Mouse (Mus musculus) midbrain, embryonic 11.5 days (tissue): ENCODE results near the gene Mta1. TPM values are rescaled to one million over a fixed set of nuclear protein-coding genes. Genes with fewer than 3 reads are reported as not detected.
A peak's percentile ranks its signal among the peaks of the same experiment; 100 is the strongest.

ENCODE experiments used
- ATAC-seq: fragments of 200-750 bp; cut with Nextera tagmentation; 2 replicates; pipeline ENCODE4 v1.8.0; 2017; ENCODE audit warnings: moderate TSS enrichment, moderate library complexity; ENCODE audit not compliant: low FRiP score
- DNase-seq: peaks from one replicate; pipeline ENCODE4 v3.0.0; 2015; ENCODE audit warnings: low spot score; ENCODE audit errors: missing footprints
- H3K27ac ChIP-seq: fragments of 300-500 bp; sonication (generic); 2 replicates; pipeline ENCODE4 v1.5.1; 2014; ENCODE audit warnings: low read depth, low read length
- H3K27me3 ChIP-seq: fragments of 300-500 bp; sonication (generic); 2 replicates; pipeline ENCODE4 v1.6.1; 2014; ENCODE audit warnings: mild to moderate bottlenecking, low read length, moderate library complexity, mixed read lengths; ENCODE audit not compliant: control insufficient read depth, insufficient read depth
- H3K36me3 ChIP-seq: fragments of 300-500 bp; sonication (generic); 2 replicates; pipeline ENCODE4 v1.6.1; 2014; ENCODE audit warnings: mild to moderate bottlenecking, low read length, moderate library complexity, mixed read lengths; ENCODE audit not compliant: control insufficient read depth, insufficient read depth
- H3K4me1 ChIP-seq: fragments of 300-500 bp; sonication (generic); 2 replicates; pipeline ENCODE4 v1.6.1; 2014; ENCODE audit warnings: low read length; ENCODE audit not compliant: control insufficient read depth, insufficient read depth
- H3K4me2 ChIP-seq: fragments of 300-500 bp; sonication (generic); 2 replicates; pipeline ENCODE4 v1.6.1; 2014; ENCODE audit warnings: mild to moderate bottlenecking, moderate library complexity
- H3K4me3 ChIP-seq: fragments of 300-500 bp; sonication (generic); 2 replicates; pipeline ENCODE4 v1.5.1; 2014; ENCODE audit warnings: low read depth, low read length
- H3K9ac ChIP-seq: fragments of 300-500 bp; sonication (generic); 2 replicates; pipeline ENCODE4 v1.6.1; 2014; ENCODE audit warnings: low read length
- H3K9me3 ChIP-seq: fragments of 300-500 bp; sonication (generic); 2 replicates; pipeline ENCODE4 v1.6.1; 2016; ENCODE audit warnings: low read length; ENCODE audit not compliant: control insufficient read depth
- WGBS: fragments of 180-500 bp; shearing (Covaris S2); extraction: QIAGEN DNeasy Blood & Tissue Kit; methylation state at CpG from one replicate; pipeline ENCODE4 v1.1.7; 2014; 5-methylcytosine and 5-hydroxymethylcytosine counted together
- polyA plus RNA-seq: library from polyadenylated mRNA; unstranded; fragments of >200 nt; fragmentation: Nextera tagmentation; extraction: Ambion mirVana; gene quantifications from 2 replicates; pipeline ENCODE4 v1.2.1, GENCODE M21; 2014

Mta1 gene
- polyA plus RNA-seq, 1 experiment from 2014 or later, result 21.4 TPM

DNA sequence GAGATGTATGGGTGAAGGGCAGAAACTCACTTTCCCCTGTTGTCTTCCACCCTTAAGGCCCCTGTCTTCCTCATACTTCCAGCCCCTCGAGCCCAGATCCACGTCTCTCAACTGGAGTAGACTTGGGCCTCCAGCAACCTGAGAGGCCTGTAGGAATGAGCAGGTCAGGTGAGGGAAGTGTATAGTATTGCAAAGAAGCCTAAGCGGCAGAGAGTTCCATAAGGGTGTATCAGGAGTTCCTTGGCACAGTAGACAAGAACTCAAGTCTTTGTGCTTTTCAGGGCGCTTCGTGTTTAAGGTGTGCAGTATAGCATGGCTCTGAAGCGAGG lies 56.6 kb downstream of the Mta1 start:
- Histone ChIP-seq H3K27me3 (peaks cover 13% of the 10 kb centered on the region; the same call in 1 of the 2 replicates), H3K36me3 (no peaks in the 10 kb centered on the region), H3K4me3 (peak overlapping the region; percentile 25; the same call in 1 of the 2 replicates), H3K9me3 (no peaks in the 10 kb centered on the region), H3K4me2 (peak overlapping the region; percentile 64), H3K27ac (no peak overlapping the region), H3K9ac (peak overlapping the region; percentile 71), H3K4me1 (peaks cover 23% of the 10 kb centered on the region)
- ATAC-seq (no peak), DNase-seq (no peak)
- WGBS, result 82% methylated on average over 6 of the region's 6 CpGs

DNA sequence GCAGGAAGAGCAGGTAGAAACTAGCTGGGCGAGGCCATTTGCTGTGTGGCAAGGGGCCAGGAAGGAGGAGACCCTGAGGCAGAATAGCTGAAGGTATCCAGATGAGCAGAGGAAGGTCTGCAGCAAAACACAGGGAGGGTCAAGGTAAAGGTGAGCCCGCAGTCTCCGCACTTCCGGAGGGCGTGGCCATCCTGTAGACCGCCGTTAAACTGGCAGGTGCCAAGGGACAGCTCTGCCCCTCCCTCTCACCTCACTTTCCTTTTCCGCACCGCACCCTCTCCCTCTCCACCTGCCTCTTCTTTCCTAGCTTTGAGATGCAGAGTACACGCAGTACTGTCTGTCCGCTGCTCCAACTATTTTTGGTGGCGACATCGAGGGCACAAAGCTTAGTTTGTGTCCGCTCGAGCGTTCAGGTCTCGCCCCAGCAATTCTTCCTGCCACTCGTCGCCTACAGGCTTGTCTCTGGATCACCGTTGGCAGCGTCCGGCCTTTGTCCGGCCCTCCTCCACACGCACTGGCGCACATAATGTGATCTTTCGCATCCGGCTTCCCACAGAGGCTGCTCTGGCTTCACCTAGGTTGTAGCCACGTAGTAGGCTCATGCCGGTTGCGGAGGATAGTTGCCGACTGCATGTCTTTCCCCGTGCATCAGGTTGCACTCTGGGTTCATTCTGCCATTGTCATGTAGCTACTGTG lies 57.1 kb downstream of the Mta1 start:
- Histone ChIP-seq H3K4me1 (peaks cover 23% of the 10 kb centered on the region), H3K4me3 (peak overlapping the region; percentile 25), H3K27ac (no peak overlapping the region; the same call in 1 of the 2 replicates), H3K27me3 (peaks cover 13% of the 10 kb centered on the region; the same call in 1 of the 2 replicates), H3K36me3 (no peaks in the 10 kb centered on the region), H3K4me2 (peak overlapping the region; percentile 64), H3K9me3 (no peaks in the 10 kb centered on the region), H3K9ac (peak overlapping the region; percentile 71)
- WGBS, result 5% methylated on average over 32 of the region's 32 CpGs
- DNase-seq (no peak), ATAC-seq (peak; percentile 8; the same call in 1 of the 2 replicates)

DNA sequence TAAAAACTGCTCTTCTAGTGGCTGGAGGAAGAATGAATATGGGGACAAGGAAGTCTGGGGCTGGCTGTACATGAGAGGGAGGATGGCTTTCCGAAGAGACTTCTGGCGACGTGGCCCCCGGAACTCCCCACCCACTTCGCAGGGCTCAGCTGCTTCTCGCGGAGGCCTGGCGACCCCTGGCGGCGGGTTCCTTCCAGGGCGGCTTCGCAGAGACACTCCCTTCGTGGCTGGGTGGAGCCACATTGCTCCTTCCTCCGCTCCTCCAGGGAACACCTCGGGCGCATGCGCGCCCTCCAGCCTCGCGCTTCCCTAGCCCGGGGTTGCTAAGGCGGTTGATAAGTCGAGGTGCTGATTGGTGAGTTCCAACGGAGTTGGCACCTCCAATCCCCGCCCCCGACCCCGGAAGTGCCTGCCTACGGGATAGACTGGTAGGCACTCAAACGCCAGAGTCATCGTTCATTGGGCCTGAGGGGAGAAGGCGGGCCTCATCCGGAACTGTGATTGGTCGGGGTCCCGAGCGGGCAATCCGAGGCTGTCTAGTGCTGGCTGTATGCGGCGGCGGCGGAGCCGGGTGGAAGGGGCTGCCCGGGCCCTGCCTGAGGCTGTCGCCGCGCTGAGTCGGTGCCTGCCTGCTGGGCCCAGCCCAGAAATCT lies 57.9 kb downstream of the Mta1 start, which contains the start of gene Tedc1:
Gene Tedc1, plus strand, starts transcription at position 535 of the 653 bp plus-strand sequence.
- H3K4me3 ChIP-seq, result peak within 1 kb of the TSS; percentile 70
- under 1% methylated on average over 45 of the region's 46 CpGs for WGBS
- no peaks in the 10 kb centered on the region for H3K36me3 ChIP-seq
- H3K4me2 ChIP-seq, result peak within 1 kb of the TSS; percentile 82
- no peaks in the 10 kb centered on the region for H3K9me3 ChIP-seq
- H3K4me1 ChIP-seq, result peaks cover 23% of the 10 kb centered on the region
- peak within 1 kb of the TSS; percentile 71 for H3K9ac ChIP-seq
- peak; percentile 100 for DNase-seq
- H3K27me3 ChIP-seq, result peaks cover 7% of the 10 kb centered on the region; the same call in 1 of the 2 replicates
- no peak within 1 kb of the TSS; the same call in 1 of the 2 replicates for H3K27ac ChIP-seq
- peak; percentile 96 for ATAC-seq

DNA sequence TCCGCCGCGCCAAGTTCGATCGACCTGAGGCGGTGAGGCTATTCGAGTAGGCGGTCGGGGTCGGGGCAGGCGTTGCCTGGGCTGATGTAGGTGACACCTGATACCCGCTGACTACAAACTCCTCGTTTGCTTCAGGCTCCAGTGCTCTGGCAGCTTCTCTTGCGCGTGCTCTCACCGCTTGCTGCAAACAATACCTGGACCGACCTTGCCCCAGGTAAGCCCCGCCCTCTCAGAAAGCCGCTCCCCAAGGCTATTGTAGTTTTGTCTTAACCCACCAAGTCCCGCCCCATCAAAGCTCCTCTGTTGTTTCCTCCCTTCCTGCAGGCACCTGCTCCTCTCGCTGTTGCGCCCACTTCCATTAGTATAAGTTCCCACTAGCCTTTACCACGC lies 58.5 kb downstream of the Mta1 start:
- H3K36me3 ChIP-seq, result no peaks in the 10 kb centered on the region
- no peak; the same call in 1 of the 2 replicates for ATAC-seq
- peak overlapping the region; percentile 82 for H3K4me2 ChIP-seq
- H3K9ac ChIP-seq, result peak overlapping the region; percentile 71
- DNase-seq, result no peak
- H3K4me1 ChIP-seq, result peaks cover 23% of the 10 kb centered on the region
- no peaks in the 10 kb centered on the region for H3K9me3 ChIP-seq
- no peak overlapping the region for H3K27ac ChIP-seq
- peak overlapping the region; percentile 70 for H3K4me3 ChIP-seq
- under 1% methylated on average over 23 of the region's 23 CpGs for WGBS
- H3K27me3 ChIP-seq, result peaks cover 6% of the 10 kb centered on the region; the same call in 1 of the 2 replicates

DNA sequence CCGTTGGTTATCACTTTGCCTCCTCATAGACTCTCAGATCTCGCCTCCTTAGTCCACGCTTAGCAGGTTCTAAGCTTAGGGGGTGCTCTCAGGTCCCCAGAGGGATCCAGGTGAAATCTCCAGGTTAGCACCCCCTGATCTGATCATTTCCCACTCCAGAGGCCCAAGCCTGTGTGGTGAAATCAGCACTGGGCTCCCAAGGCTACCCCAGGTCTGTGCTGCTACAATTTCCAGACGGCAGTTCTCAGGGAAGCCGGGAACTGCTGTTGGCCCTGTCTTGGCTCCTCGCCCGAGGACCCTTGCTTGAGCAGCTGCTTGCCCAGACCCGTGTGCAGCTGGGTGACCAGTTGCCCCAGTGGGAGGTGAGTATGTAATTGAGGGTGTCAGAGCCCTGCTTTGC lies 58.9 kb downstream of the Mta1 start:
- Histone ChIP-seq H3K4me2 (peak overlapping the region; percentile 82), H3K4me3 (peak overlapping the region; percentile 70), H3K27me3 (peaks cover 6% of the 10 kb centered on the region; the same call in 1 of the 2 replicates), H3K9me3 (no peaks in the 10 kb centered on the region), H3K4me1 (peaks cover 20% of the 10 kb centered on the region), H3K36me3 (no peaks in the 10 kb centered on the region), H3K27ac (no peak overlapping the region), H3K9ac (peak overlapping the region; percentile 71)
- 39% methylated on average over 8 of the region's 8 CpGs for WGBS
- DNase-seq (no peak), ATAC-seq (no peak)

DNA sequence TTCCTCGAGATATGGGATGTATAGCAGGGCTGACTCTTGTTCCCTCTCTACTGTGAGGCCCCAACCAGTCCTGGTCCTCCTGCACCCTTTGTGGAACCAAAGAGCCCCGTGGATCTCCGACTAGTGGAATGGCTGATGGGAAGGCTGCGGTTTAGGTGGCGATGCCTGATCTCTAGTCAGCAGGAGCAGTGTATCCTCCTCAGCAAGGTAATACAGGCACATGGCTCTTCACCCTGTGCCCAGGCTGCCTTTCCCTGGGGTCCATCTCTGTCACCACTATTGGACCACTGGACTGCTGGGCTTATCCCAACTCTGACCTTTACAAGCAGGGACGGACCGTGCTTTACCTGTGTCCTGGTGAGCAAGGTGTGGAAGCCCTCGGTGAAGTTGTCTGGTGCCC lies 59.4 kb downstream of the Mta1 start:
- H3K36me3 ChIP-seq, result peaks cover under 1% of the 10 kb centered on the region; the same call in 1 of the 2 replicates
- peak overlapping the region; percentile 82; the same call in 1 of the 2 replicates for H3K4me2 ChIP-seq
- peaks cover 4% of the 10 kb centered on the region; the same call in 1 of the 2 replicates for H3K27me3 ChIP-seq
- peak overlapping the region; percentile 71; the same call in 1 of the 2 replicates for H3K9ac ChIP-seq
- H3K27ac ChIP-seq, result no peak overlapping the region
- no peak for DNase-seq
- WGBS, result 91% methylated on average over 8 of the region's 8 CpGs
- H3K4me1 ChIP-seq, result peaks cover 17% of the 10 kb centered on the region
- H3K9me3 ChIP-seq, result no peaks in the 10 kb centered on the region
- no peak overlapping the region for H3K4me3 ChIP-seq
- ATAC-seq, result no peak

DNA sequence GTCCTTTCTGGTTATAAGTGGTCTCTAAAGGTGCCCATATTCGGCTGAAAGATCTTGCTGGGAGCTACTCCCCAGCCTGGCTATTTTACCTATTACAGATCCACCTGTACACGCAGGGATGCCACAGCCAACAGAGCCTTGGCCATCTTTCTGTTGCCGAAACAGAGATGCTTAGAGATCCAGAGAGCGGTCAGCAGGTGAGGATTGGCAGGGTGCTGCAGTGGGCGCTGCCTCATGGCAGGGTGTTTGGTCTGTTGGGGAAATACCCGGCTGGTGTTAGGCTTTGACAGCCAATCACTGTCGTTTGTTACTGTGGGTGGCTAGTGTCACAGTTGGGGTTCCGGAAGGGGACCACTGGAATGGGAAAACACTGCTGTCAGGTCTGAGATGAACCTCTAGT lies 59.9 kb downstream of the Mta1 start:
- 92% methylated on average over 8 of the region's 8 CpGs for WGBS
- Histone ChIP-seq H3K27ac (no peak overlapping the region), H3K36me3 (peaks cover 3% of the 10 kb centered on the region), H3K4me2 (no peak overlapping the region), H3K27me3 (peaks cover 2% of the 10 kb centered on the region; the same call in 1 of the 2 replicates), H3K4me1 (peaks cover 17% of the 10 kb centered on the region), H3K9ac (no peak overlapping the region), H3K9me3 (no peaks in the 10 kb centered on the region), H3K4me3 (no peak overlapping the region)
- DNase-seq (no peak), ATAC-seq (no peak)

DNA sequence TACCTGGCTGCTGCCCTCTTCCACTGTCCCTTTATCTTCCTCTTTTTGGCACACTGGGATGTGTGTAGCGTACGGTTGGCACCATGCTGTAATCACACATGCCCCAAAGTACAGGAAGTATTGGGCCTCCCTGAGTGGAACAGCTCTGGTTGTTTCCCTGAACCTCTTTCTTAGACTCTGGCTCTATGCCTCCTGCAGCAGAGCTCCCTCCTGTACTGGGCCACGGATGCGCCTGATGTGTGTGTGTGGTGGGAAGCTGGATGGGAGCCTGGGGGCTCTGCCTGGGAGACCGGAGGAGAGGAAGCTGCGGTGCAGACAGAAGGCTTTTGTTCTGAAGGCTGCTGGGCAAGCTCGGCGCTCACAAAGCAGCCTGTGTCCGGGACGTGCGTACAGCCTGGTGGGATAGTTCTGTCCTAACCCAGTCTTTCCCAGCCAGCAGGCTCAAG lies 65.5 kb downstream of the Mta1 start:
- ATAC-seq (peak; percentile 31; the same call in 1 of the 2 replicates), DNase-seq (no peak)
- Histone ChIP-seq H3K9me3 (no peaks in the 10 kb centered on the region), H3K4me2 (no peak overlapping the region), H3K4me3 (no peak overlapping the region), H3K9ac (no peak overlapping the region), H3K36me3 (peaks cover 7% of the 10 kb centered on the region), H3K27ac (0 out of 2 replicates have a peak overlapping the region, but pooled peaks have one; percentile 25), H3K4me1 (no peaks in the 10 kb centered on the region), H3K27me3 (no peaks in the 10 kb centered on the region)
- 87% methylated on average over 11 of the region's 11 CpGs for WGBS

DNA sequence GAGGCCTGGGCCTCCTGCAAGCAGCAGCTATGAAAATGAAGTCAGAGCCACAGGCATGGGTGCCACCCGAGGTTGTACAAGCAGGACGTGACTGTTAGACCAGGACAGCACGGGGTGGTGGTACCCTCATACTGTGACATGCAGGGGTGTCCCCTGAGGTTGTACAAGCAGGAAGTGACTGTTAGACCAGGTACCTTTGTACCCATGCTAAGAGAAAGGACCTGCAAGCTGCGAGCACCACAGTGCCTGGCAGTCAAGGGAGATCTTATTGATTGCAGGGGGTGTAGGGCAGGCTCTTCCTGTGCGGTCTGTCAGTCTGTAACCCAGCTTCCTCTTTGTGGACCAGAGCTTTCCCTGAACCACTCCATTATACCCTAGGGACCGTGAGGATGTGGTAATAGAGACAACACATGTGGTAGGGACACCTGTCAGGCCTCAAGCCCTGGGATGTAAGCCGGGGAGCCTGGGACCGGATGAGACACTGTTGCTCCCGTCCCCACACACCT lies 70.0 kb downstream of the Mta1 start:
- Histone ChIP-seq H3K9ac (no peak overlapping the region), H3K4me1 (no peaks in the 10 kb centered on the region), H3K4me2 (no peak overlapping the region), H3K4me3 (no peak overlapping the region), H3K27ac (no peak overlapping the region), H3K27me3 (no peaks in the 10 kb centered on the region), H3K36me3 (peaks cover 4% of the 10 kb centered on the region), H3K9me3 (no peaks in the 10 kb centered on the region)
- no peak for DNase-seq
- 87% methylated on average over 9 of the region's 9 CpGs for WGBS
- no peak for ATAC-seq
